Mouse (Mus musculus) neural tube, embryonic 12.5 days (tissue): Measurements from ENCODE around the gene Tbxas1. TPM values are rescaled to one million over a fixed set of nuclear protein-coding genes. Genes with fewer than 3 reads are reported as not detected.

Experiments used
- ATAC-seq: fragments of 200-750 bp; cut with Nextera tagmentation; 2 replicates; pipeline ENCODE4 v1.8.0; 2017; ENCODE audit warnings: low read depth, mild to moderate bottlenecking, moderate TSS enrichment, moderate library complexity; ENCODE audit not compliant: low FRiP score
- H3K27ac ChIP-seq: fragments of 300-500 bp; sonication (generic); 2 replicates; pipeline ENCODE4 v1.5.1; 2016
- H3K27me3 ChIP-seq: fragments of 300-500 bp; sonication (generic); replicated peaks from 2 replicates; pipeline ENCODE4 v1.6.1; 2016; ENCODE audit warnings: mild to moderate bottlenecking
- H3K36me3 ChIP-seq: fragments of 300-500 bp; sonication (generic); 2 replicates; pipeline ENCODE4 v1.6.1; 2016; ENCODE audit warnings: mild to moderate bottlenecking
- H3K4me1 ChIP-seq: fragments of 300-500 bp; sonication (generic); 2 replicates; pipeline ENCODE4 v1.6.1; 2016
- H3K4me2 ChIP-seq: fragments of 300-500 bp; sonication (generic); replicated peaks from 2 replicates; pipeline ENCODE4 v1.6.1; 2016; ENCODE audit warnings: mild to moderate bottlenecking
- H3K4me3 ChIP-seq: fragments of 300-500 bp; sonication (generic); 2 replicates; pipeline ENCODE4 v1.5.1; 2016
- H3K9ac ChIP-seq: fragments of 300-500 bp; sonication (generic); 2 replicates; pipeline ENCODE4 v1.6.1; 2016; ENCODE audit warnings: mild to moderate bottlenecking
- H3K9me3 ChIP-seq: fragments of 300-500 bp; sonication (generic); 2 replicates; pipeline ENCODE4 v1.6.1; 2016; ENCODE audit warnings: mild to moderate bottlenecking
- WGBS: fragments of 180-500 bp; shearing (Covaris S2); methylation state at CpG from one replicate; pipeline ENCODE4 v1.1.7; 2016; 5-methylcytosine and 5-hydroxymethylcytosine counted together
- polyA plus RNA-seq: library from polyadenylated mRNA; unstranded; fragments of >200 nt; fragmentation: Nextera tagmentation; extraction: Ambion mirVana; gene quantifications from 2 replicates; pipeline ENCODE4 v1.2.1, GENCODE M21; 2016

Gene Tbxas1
- polyA plus RNA-seq, 1 experiment from 2014 or later: 2.3 TPM

GRCm38 (mm10) chr6:39022461-39023181, 147.4 kb downstream of the Tbxas1 start:
- Histone ChIP-seq H3K36me3 (no peaks in the 10 kb centered on the region), H3K27ac (no peak overlapping the region), H3K4me2 (no peak overlapping the region), H3K4me1 (no peaks in the 10 kb centered on the region), H3K9me3 (no peaks in the 10 kb centered on the region), H3K4me3 (no peak overlapping the region), H3K27me3 (no peaks in the 10 kb centered on the region), H3K9ac (no peak overlapping the region)
- no peak for ATAC-seq
- 46% methylated on average over 7 of the region's 7 CpGs for WGBS

GRCm38 (mm10) chr6:39024631-39025030, 149.4 kb downstream of the Tbxas1 start:
- H3K4me1 ChIP-seq: no peaks in the 10 kb centered on the region
- no peak overlapping the region for H3K4me2 ChIP-seq
- H3K4me3 ChIP-seq: no peak overlapping the region
- H3K9ac ChIP-seq: no peak overlapping the region
- 54% methylated on average over 4 of the region's 4 CpGs for WGBS
- no peak overlapping the region for H3K27ac ChIP-seq
- no peaks in the 10 kb centered on the region for H3K9me3 ChIP-seq
- ATAC-seq: no peak
- no peaks in the 10 kb centered on the region for H3K27me3 ChIP-seq
- no peaks in the 10 kb centered on the region for H3K36me3 ChIP-seq

GRCm38 (mm10) chr6:39025038-39025437, 149.8 kb downstream of the Tbxas1 start:
- Histone ChIP-seq H3K4me2 (no peak overlapping the region), H3K27ac (no peak overlapping the region), H3K9me3 (no peaks in the 10 kb centered on the region), H3K4me3 (no peak overlapping the region), H3K36me3 (no peaks in the 10 kb centered on the region), H3K4me1 (no peaks in the 10 kb centered on the region), H3K9ac (no peak overlapping the region), H3K27me3 (no peaks in the 10 kb centered on the region)
- WGBS: 73% methylated on average over 7 of the region's 7 CpGs
- no peak for ATAC-seq

- no peak overlapping the region for H3K27ac ChIP-seq
- H3K9ac ChIP-seq: no peak overlapping the region
- H3K4me1 ChIP-seq: no peaks in the 10 kb centered on the region
- H3K4me3 ChIP-seq: no peak overlapping the region
- H3K9me3 ChIP-seq: no peaks in the 10 kb centered on the region
- H3K4me2 ChIP-seq: no peak overlapping the region
- no peaks in the 10 kb centered on the region for H3K27me3 ChIP-seq
- no peak for ATAC-seq
- 67% methylated on average over 4 of the region's 4 CpGs for WGBS
- H3K36me3 ChIP-seq: no peaks in the 10 kb centered on the region
These were observed 155.5 kb downstream of the Tbxas1 start for GRCm38 (mm10) chr6:39030714-39031113.

- H3K4me1 ChIP-seq: no peaks in the 10 kb centered on the region
- no peak overlapping the region for H3K9ac ChIP-seq
- no peaks in the 10 kb centered on the region for H3K36me3 ChIP-seq
- H3K27me3 ChIP-seq: no peaks in the 10 kb centered on the region
- no peak overlapping the region for H3K27ac ChIP-seq
- no peak for ATAC-seq
- H3K9me3 ChIP-seq: no peaks in the 10 kb centered on the region
- H3K4me2 ChIP-seq: no peak overlapping the region
- 84% methylated on average over 7 of the region's 7 CpGs for WGBS
- no peak overlapping the region for H3K4me3 ChIP-seq
These were observed 158.5 kb downstream of the Tbxas1 start for GRCm38 (mm10) chr6:39033676-39034075.

GRCm38 (mm10) chr6:39035039-39035438, 159.8 kb downstream of the Tbxas1 start:
- Histone ChIP-seq H3K4me1 (no peaks in the 10 kb centered on the region), H3K27me3 (no peaks in the 10 kb centered on the region), H3K9ac (no peak overlapping the region), H3K27ac (no peak overlapping the region), H3K4me3 (no peak overlapping the region), H3K9me3 (no peaks in the 10 kb centered on the region), H3K36me3 (no peaks in the 10 kb centered on the region), H3K4me2 (no peak overlapping the region)
- no peak for ATAC-seq
- WGBS: 89% methylated on average over 6 of the region's 6 CpGs

- H3K27me3 ChIP-seq: no peaks in the 10 kb centered on the region
- no peaks in the 10 kb centered on the region for H3K9me3 ChIP-seq
- 82% methylated on average over 4 of the region's 4 CpGs for WGBS
- no peak overlapping the region for H3K4me3 ChIP-seq
- no peaks in the 10 kb centered on the region for H3K36me3 ChIP-seq
- no peak overlapping the region for H3K9ac ChIP-seq
- H3K27ac ChIP-seq: no peak overlapping the region
- no peaks in the 10 kb centered on the region for H3K4me1 ChIP-seq
- ATAC-seq: no peak
- H3K4me2 ChIP-seq: no peak overlapping the region
These were observed 161.0 kb downstream of the Tbxas1 start for GRCm38 (mm10) chr6:39036204-39036603.

GRCm38 (mm10) chr6:39040451-39040850, 165.2 kb downstream of the Tbxas1 start:
- H3K27ac ChIP-seq: no peak overlapping the region
- H3K4me1 ChIP-seq: no peaks in the 10 kb centered on the region
- ATAC-seq: no peak
- H3K9ac ChIP-seq: no peak overlapping the region
- H3K36me3 ChIP-seq: no peaks in the 10 kb centered on the region
- no peak overlapping the region for H3K4me2 ChIP-seq
- no peaks in the 10 kb centered on the region for H3K27me3 ChIP-seq
- no peaks in the 10 kb centered on the region for H3K9me3 ChIP-seq
- H3K4me3 ChIP-seq: no peak overlapping the region
- WGBS: 90% methylated on average over 9 of the region's 9 CpGs

- no peaks in the 10 kb centered on the region for H3K27me3 ChIP-seq
- no peaks in the 10 kb centered on the region for H3K9me3 ChIP-seq
- H3K36me3 ChIP-seq: no peaks in the 10 kb centered on the region
- no peak for ATAC-seq
- H3K4me3 ChIP-seq: no peak overlapping the region
- no peaks in the 10 kb centered on the region for H3K4me1 ChIP-seq
- 72% methylated on average over 5 of the region's 5 CpGs for WGBS
- H3K27ac ChIP-seq: no peak overlapping the region
- no peak overlapping the region for H3K9ac ChIP-seq
- H3K4me2 ChIP-seq: no peak overlapping the region
These were observed 173.9 kb downstream of the Tbxas1 start for GRCm38 (mm10) chr6:39049141-39049540.

- H3K4me1 ChIP-seq: no peaks in the 10 kb centered on the region
- H3K9ac ChIP-seq: no peak overlapping the region
- H3K9me3 ChIP-seq: no peaks in the 10 kb centered on the region
- no peak overlapping the region for H3K4me3 ChIP-seq
- 85% methylated on average over 6 of the region's 6 CpGs for WGBS
- H3K36me3 ChIP-seq: no peaks in the 10 kb centered on the region
- no peak for ATAC-seq
- no peaks in the 10 kb centered on the region for H3K27me3 ChIP-seq
- no peak overlapping the region for H3K4me2 ChIP-seq
- no peak overlapping the region for H3K27ac ChIP-seq
These were observed 175.6 kb downstream of the Tbxas1 start for GRCm38 (mm10) chr6:39050836-39051235.

- Histone ChIP-seq H3K27me3 (no peaks in the 10 kb centered on the region), H3K27ac (no peak overlapping the region), H3K4me3 (no peak overlapping the region), H3K4me1 (no peaks in the 10 kb centered on the region), H3K4me2 (no peak overlapping the region), H3K9ac (no peak overlapping the region), H3K9me3 (no peaks in the 10 kb centered on the region), H3K36me3 (no peaks in the 10 kb centered on the region)
- no peak for ATAC-seq
- WGBS: 85% methylated on average over 9 of the region's 9 CpGs
These were observed 176.8 kb downstream of the Tbxas1 start for GRCm38 (mm10) chr6:39051799-39052556.

GRCm38 (mm10) chr6:39052636-39053035, 177.4 kb downstream of the Tbxas1 start:
- Histone ChIP-seq H3K36me3 (no peaks in the 10 kb centered on the region), H3K27me3 (no peaks in the 10 kb centered on the region), H3K9ac (no peak overlapping the region), H3K4me1 (no peaks in the 10 kb centered on the region), H3K4me3 (no peak overlapping the region), H3K4me2 (no peak overlapping the region), H3K27ac (no peak overlapping the region), H3K9me3 (no peaks in the 10 kb centered on the region)
- ATAC-seq: no peak
- WGBS: 83% methylated on average over 4 of the region's 4 CpGs
